Mouse (Mus musculus) inflammation-experienced regulatory T-cells, adult 6 months (primary cell): Measurements from ENCODE around the gene Aldh1a3. TPM values are rescaled to one million over a fixed set of nuclear protein-coding genes. Genes with fewer than 3 reads are reported as not detected.

Experiments used
- ATAC-seq: one replicate; pipeline ENCODE4 v1.8.0; 2017
- polyA plus RNA-seq, 3 experiments: library from polyadenylated mRNA; unstranded; fragments of 100-300 nt; shearing (Covaris generic); gene quantifications; one replicate each; pipeline ENCODE4 v1.2.1; 2017

Aldh1a3 gene
- under 1 TPM in 2 of 3 experiments, not detected in 1; 0.28 to 0.70 TPM for polyA plus RNA-seq

- ATAC-seq = no peak
These were observed at the start of gene Aldh1a3 for GRCm38 (mm10) chr7:66427437-66428161. TSS of gene Aldh1a3 (minus strand) at chr7:66427517.

- ATAC-seq = no peak
These were observed 49.0 kb upstream of the Aldh1a3 start for GRCm38 (mm10) chr7:66476289-66476688.

GRCm38 (mm10) chr7:66471641-66472216, 44.4 kb upstream of the Aldh1a3 start:
- no peak for ATAC-seq

- no peak for ATAC-seq
These were observed 39.3 kb upstream of the Aldh1a3 start for GRCm38 (mm10) chr7:66466641-66467040.

GRCm38 (mm10) chr7:66465241-66465640, 37.9 kb upstream of the Aldh1a3 start:
- no peak for ATAC-seq

GRCm38 (mm10) chr7:66463081-66463480, 35.8 kb upstream of the Aldh1a3 start:
- ATAC-seq = no peak

- no peak for ATAC-seq
These were observed 24.4 kb upstream of the Aldh1a3 start for GRCm38 (mm10) chr7:66451622-66452295.

- ATAC-seq = no peak
These were observed 22.8 kb upstream of the Aldh1a3 start for GRCm38 (mm10) chr7:66449971-66450752.

GRCm38 (mm10) chr7:66448786-66449540, 21.6 kb upstream of the Aldh1a3 start:
- ATAC-seq = no peak

- ATAC-seq = no peak
These were observed 21.0 kb upstream of the Aldh1a3 start for GRCm38 (mm10) chr7:66448304-66448703.

- no peak for ATAC-seq
These were observed 19.5 kb upstream of the Aldh1a3 start for GRCm38 (mm10) chr7:66446860-66447259.

- ATAC-seq = no peak
These were observed 18.0 kb upstream of the Aldh1a3 start for GRCm38 (mm10) chr7:66445117-66445905.

- no peak for ATAC-seq
These were observed 17.4 kb upstream of the Aldh1a3 start for GRCm38 (mm10) chr7:66444706-66445105.

GRCm38 (mm10) chr7:66442501-66443369, 15.4 kb upstream of the Aldh1a3 start:
- no peak for ATAC-seq

- ATAC-seq = no peak
These were observed 11.7 kb upstream of the Aldh1a3 start for GRCm38 (mm10) chr7:66438787-66439669.

- no peak for ATAC-seq
These were observed 7.2 kb upstream of the Aldh1a3 start for GRCm38 (mm10) chr7:66434453-66434935.

- no peak for ATAC-seq
These were observed 272 bp downstream of the Aldh1a3 start for GRCm38 (mm10) chr7:66427053-66427436.

GRCm38 (mm10) chr7:66421903-66422302, 5.4 kb downstream of the Aldh1a3 start:
- no peak for ATAC-seq

GRCm38 (mm10) chr7:66418981-66419380, 8.3 kb downstream of the Aldh1a3 start:
- ATAC-seq = no peak
